Mouse (Mus musculus): ENCODE data around the gene Slc6a9.

Slc6a9 gene

DNA sequence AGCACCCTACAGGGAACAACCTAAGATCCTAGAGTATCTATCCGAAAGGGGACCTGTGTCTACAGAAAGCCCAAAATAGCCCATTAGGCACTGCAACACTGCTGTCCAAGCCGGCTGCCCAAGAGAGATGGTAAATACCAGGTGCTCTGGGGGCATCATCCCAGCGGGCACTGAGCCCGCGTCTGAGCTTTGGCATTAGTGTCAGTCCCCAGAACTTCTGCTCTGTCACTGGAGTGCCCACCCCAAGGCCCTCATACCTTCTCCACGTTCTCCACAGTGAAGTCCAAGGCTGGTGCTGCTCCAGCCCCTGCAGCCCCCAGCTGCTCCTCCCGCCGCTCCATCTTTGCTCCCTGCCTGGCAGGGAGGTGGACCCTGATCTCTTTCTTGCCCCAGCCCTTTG is 79.7 kb downstream of the Slc6a9 start:
- peak; percentile 72 to 78 for DNase-seq

GRCm38 (mm10) chr4:117914591-117915442 is 80.5 kb downstream of the Slc6a9 start, which contains the start of gene Ipo13:
Gene Ipo13 (minus strand): TSS chr4:117914999.
- peak; percentile 93 to 95 for DNase-seq

- no peak for DNase-seq
Observed at GRCm38 (mm10) chr4:117915489-117916105, 81.3 kb downstream of the Slc6a9 start.

GRCm38 (mm10) chr4:117916386-117916785 is 82.1 kb downstream of the Slc6a9 start:
- DNase-seq = no peak

GRCm38 (mm10) chr4:117917402-117917801 is 83.1 kb downstream of the Slc6a9 start:
- no peak for DNase-seq

- no peak for DNase-seq
Observed at GRCm38 (mm10) chr4:117917847-117918246, 83.5 kb downstream of the Slc6a9 start.

GRCm38 (mm10) chr4:117918261-117918660 is 84.0 kb downstream of the Slc6a9 start:
- DNase-seq = no peak

DNA sequence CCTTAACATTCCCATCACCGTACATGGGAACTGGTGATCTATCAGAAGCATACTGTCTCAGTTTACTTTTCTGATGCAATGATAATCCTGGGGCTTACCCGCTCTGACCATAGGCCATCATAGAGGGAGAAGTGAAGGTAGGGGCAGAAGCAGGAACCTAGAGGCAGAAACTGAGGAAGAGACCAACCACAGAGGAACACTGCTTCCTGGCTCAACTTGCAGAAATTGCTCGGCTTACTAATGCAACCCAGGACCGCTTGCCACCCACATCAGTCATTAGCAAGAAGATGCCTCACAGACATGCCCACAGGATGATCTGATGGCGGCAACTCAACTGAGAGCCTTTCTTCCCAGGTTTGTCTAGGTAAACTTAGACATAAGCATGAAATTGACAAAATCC is 84.5 kb downstream of the Slc6a9 start:
- no peak for DNase-seq

DNA sequence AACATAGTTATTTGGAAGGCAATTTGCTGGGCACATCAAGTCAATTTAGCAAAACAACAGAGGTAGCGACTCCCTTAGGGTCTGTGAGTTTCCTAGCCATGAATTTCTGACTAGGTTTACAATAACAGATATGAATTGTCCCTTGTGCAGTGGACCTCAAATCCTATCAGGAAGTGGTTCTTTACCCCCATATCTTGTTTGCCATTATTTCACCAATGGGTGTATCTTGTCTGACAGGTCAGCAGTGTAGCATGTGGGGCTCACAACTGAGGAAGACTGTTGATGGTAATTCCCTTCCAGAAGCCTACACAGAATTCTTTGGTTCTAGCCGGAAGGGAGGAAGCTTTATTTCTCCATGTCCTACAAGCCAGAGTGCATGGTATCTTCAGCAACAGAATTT is 87.1 kb downstream of the Slc6a9 start:
- DNase-seq = no peak

DNA sequence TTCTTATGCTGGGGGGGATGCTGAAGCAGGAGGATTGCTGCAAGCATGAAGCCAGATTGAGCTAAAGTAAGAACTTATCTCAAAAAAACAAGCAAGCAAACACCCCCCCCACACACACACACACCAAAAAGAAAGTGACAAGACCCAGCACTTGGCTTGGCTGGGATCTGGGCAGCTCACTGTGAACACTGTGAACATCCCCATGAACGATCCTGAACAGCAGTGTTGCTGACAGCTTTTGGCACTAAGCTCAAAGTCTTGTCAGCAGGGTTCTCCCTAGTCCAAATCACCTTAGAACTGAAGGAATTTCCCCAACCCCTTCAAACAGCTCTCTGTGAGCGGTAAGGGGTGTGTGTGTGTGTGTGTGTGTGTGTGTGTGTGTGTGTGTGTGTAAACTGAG is 89.1 kb downstream of the Slc6a9 start:
- no peak for DNase-seq
